Mouse (Mus musculus) stomach, embryonic 14.5 days (tissue): ENCODE data around the gene Kcnk16. TPM values are rescaled to one million over a fixed set of nuclear protein-coding genes. Genes with fewer than 3 reads are reported as not detected.

Experiments used
- ATAC-seq: fragments of 200-750 bp; cut with Nextera tagmentation; 2 replicates; pipeline ENCODE4 v1.8.0; 2017; ENCODE audit warnings: low read depth, moderate TSS enrichment; ENCODE audit not compliant: insufficient number of reproducible peaks, insufficient read depth, low FRiP score
- H3K27ac ChIP-seq: fragments of 300-500 bp; sonication (generic); 2 replicates; pipeline ENCODE4 v1.5.1; 2014; ENCODE audit warnings: mild to moderate bottlenecking, low read length, moderate library complexity, mixed read lengths
- H3K27me3 ChIP-seq: fragments of 300-500 bp; sonication (generic); 2 replicates; pipeline ENCODE4 v1.6.1; 2014; ENCODE audit warnings: low read length, control low read depth, mixed read lengths; ENCODE audit not compliant: control insufficient read depth, insufficient read depth
- H3K36me3 ChIP-seq: fragments of 300-500 bp; sonication (generic); 2 replicates; pipeline ENCODE4 v1.6.1; 2014; ENCODE audit warnings: mild to moderate bottlenecking, control low read depth, low read length, moderate library complexity, mixed read lengths; ENCODE audit not compliant: control insufficient read depth, insufficient read depth
- H3K4me1 ChIP-seq: fragments of 300-500 bp; sonication (generic); 2 replicates; pipeline ENCODE4 v1.6.1; 2014; ENCODE audit warnings: low read length, control low read depth, mixed read lengths; ENCODE audit not compliant: control insufficient read depth, insufficient read depth
- H3K4me2 ChIP-seq: fragments of 300-500 bp; sonication (generic); replicated peaks from 2 replicates; pipeline ENCODE4 v1.6.1; 2014; ENCODE audit warnings: low read depth, low read length, control low read depth
- H3K4me3 ChIP-seq: fragments of 300-500 bp; sonication (generic); 2 replicates; pipeline ENCODE4 v1.5.1; 2014; ENCODE audit warnings: low read depth, low read length, control low read depth
- H3K9ac ChIP-seq: fragments of 300-500 bp; sonication (generic); replicated peaks from 2 replicates; pipeline ENCODE4 v1.6.1; 2014; ENCODE audit warnings: low read depth, mild to moderate bottlenecking, control low read depth, low read length, moderate library complexity, mixed read lengths
- H3K9me3 ChIP-seq: fragments of 300-500 bp; sonication (generic); 2 replicates; pipeline ENCODE4 v1.6.1; 2016; ENCODE audit warnings: low read depth, low read length, control low read depth; ENCODE audit not compliant: control insufficient read depth
- WGBS: fragments of 180-500 bp; shearing (Covaris S2); extraction: QIAGEN DNeasy Blood & Tissue Kit; methylation state at CpG from one replicate; pipeline ENCODE4 v1.1.7; 2014; 5-methylcytosine and 5-hydroxymethylcytosine counted together
- polyA plus RNA-seq: library from polyadenylated mRNA; unstranded; fragments of >200 nt; fragmentation: Nextera tagmentation; extraction: Ambion mirVana; gene quantifications from 2 replicates; pipeline ENCODE4 v1.2.1, GENCODE M21; 2014

Kcnk16 gene
- polyA plus RNA-seq, 1 experiment from 2014 or later, result 4.6 TPM

DNA sequence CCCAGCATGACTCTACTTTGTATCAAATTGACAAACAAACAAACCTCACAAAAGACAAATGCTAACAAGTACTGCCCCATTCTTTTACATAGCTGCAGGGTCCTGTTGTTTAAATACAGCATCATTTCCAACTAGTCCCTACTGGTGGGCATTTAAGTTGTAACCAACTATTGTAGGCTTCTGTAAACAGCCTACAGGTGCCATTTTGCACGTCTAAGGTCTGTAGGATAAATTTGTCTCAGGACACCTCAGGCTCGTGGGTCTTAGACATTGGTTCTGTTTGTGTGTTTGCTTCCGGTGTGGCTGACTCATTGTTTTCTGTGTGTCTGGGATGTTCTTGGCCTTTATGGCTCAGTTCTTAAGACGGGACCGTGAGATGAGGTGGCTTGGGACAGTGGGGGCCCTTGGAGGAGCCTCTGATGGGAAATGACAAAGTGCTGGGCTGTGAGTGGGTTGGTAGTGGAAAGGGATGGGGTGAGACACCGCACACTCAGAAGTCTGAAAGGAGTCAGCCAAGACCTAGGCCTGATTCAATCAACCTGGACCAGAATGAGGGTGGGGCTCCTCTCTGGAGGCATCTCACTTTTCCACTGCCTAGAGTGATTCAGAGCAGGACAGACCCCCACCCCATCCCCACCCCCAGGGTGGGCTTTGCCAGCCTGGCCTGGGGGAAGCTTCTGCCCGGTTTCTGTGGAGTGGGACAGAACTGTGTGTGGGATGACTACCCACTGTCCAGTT, 52.3 kb downstream of the Kcnk16 start:
- Histone ChIP-seq H3K27me3 (no peaks in the 10 kb centered on the region), H3K9ac (no peak overlapping the region), H3K9me3 (no peaks in the 10 kb centered on the region), H3K4me2 (no peak overlapping the region), H3K27ac (no peak overlapping the region), H3K4me3 (no peak overlapping the region), H3K36me3 (no peaks in the 10 kb centered on the region), H3K4me1 (no peaks in the 10 kb centered on the region)
- 77% methylated on average over 7 of the region's 7 CpGs for WGBS
- no peak for ATAC-seq

DNA sequence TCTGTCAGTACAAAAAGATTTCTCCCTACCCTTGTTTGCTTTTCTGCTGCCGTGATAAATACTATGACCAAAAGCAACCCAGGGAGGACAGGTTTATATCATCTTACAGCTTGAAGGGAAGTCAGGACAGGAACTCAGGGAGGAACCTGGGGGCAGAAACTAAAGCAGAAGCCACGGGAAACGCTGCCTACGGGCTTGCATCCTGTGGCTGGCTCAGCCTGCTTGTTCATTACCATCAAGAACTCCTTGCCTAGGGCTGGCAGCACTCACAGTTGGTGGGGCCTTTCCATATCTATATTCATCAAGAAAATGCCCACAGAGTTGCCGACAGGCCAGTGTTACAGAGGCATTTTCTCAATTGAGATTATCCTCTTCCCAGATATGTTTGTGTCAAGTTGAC, 53.2 kb downstream of the Kcnk16 start:
- H3K4me2 ChIP-seq, result no peak overlapping the region
- 44% methylated on average over 5 of the region's 5 CpGs for WGBS

DNA sequence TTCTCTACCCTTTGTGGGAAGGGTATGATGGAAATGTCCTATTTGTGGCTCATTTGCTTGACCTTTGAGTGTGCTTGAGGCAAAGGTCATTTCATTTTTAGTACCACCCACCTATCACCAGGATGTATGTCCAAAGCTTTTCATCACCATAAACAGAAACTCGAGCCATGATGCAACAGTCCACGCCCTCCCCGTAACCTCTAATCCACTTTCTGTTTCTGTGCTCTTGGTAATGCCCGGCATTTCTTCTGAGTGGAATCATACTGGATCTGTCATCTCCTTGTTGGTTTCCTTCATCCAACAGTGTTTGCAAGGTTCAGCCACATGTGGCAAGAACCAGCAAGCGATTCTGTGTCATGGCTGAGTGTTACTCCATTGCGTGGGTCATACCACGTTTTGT, 54.9 kb downstream of the Kcnk16 start:
- no peak overlapping the region for H3K9ac ChIP-seq
- H3K9me3 ChIP-seq, result no peaks in the 10 kb centered on the region
- H3K4me1 ChIP-seq, result no peaks in the 10 kb centered on the region
- no peak overlapping the region for H3K4me2 ChIP-seq
- H3K4me3 ChIP-seq, result no peak overlapping the region
- H3K36me3 ChIP-seq, result no peaks in the 10 kb centered on the region
- ATAC-seq, result no peak
- WGBS, result 76% methylated on average over 7 of the region's 7 CpGs
- no peak overlapping the region for H3K27ac ChIP-seq
- no peaks in the 10 kb centered on the region for H3K27me3 ChIP-seq

More for the DNA sequence above, 53.2 kb downstream of the Kcnk16 start:
- Histone ChIP-seq H3K27ac (no peak overlapping the region), H3K9me3 (no peaks in the 10 kb centered on the region), H3K9ac (no peak overlapping the region), H3K4me3 (no peak overlapping the region), H3K27me3 (no peaks in the 10 kb centered on the region), H3K4me1 (no peaks in the 10 kb centered on the region), H3K36me3 (no peaks in the 10 kb centered on the region)
- no peak for ATAC-seq

DNA sequence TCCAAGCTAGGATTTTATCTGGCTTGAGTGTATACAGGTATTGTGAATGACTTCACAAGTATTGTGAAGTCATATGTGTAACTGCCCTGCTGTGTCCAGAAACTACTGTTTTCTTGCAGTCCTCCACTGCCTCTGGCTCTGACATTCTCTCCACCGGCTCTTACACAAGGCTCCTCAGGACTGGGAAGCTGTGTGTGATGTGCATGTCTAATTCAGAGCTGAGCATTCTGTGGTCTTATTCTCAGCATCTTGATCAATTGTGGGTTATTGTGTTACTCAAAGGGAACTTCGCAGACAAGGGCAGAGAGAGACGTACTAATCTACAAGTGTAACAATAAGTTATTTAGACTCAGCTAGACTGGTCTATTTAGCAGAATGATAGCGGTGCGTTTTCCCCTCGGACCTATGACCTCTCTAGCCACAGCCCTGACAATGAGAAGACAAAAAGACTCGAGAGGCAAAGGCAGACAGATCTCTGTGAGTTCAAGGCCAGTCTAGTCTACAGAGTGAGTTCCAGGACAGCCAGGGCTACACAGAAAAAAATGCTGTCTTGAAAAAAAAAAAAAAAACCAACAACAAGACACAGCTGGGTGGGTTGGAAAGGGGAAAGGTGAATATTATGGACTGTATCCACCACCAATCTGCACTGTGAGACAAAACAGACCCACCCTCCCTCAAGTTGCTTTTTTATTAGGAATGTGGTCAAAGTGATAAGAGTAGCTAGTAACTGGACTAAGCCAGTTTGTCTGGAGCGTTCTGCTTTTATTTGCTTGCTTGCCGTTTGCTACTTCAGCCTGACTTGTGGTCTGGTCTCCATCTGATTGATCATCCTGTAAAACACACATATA, 57.0 kb downstream of the Kcnk16 start:
- no peak for ATAC-seq
- Histone ChIP-seq H3K9ac (no peak overlapping the region), H3K4me1 (no peaks in the 10 kb centered on the region), H3K36me3 (no peaks in the 10 kb centered on the region), H3K4me3 (no peak overlapping the region), H3K9me3 (no peaks in the 10 kb centered on the region), H3K27me3 (no peaks in the 10 kb centered on the region), H3K27ac (no peak overlapping the region), H3K4me2 (no peak overlapping the region)
- 50% methylated on average over 9 of the region's 9 CpGs for WGBS

Other genes with a start within 250 kb of the Kcnk16 start
- gene Saysd1, start 130.7 kb downstream of the Kcnk16 start, polyA plus RNA-seq, result 15.1 and 16.2 TPM in 2 replicates
- 5.5 and 6.7 TPM in 2 replicates for gene Kcnk5, start 87.4 kb downstream of the Kcnk16 start, polyA plus RNA-seq
- 18.7 and 21.1 TPM in 2 replicates for gene Nudt13, start 25.5 kb upstream of the Kcnk16 start, polyA plus RNA-seq
- 53.1 and 54.6 TPM in 2 replicates for gene Ecd, start 78.9 kb upstream of the Kcnk16 start, polyA plus RNA-seq
- gene Fam149b, start 79.0 kb upstream of the Kcnk16 start, polyA plus RNA-seq, result 41.7 and 42.6 TPM in 2 replicates
- 95.9 and 107 TPM in 2 replicates for gene Dnajc9, start 119.7 kb upstream of the Kcnk16 start, polyA plus RNA-seq
- gene Mrps16, start 124.4 kb upstream of the Kcnk16 start, polyA plus RNA-seq, result 90.8 and 102 TPM in 2 replicates
- gene Cfap70, start 183.0 kb upstream of the Kcnk16 start, polyA plus RNA-seq, result 0.10 and 0.27 TPM in 2 replicates
- gene Anxa7, start 210.9 kb upstream of the Kcnk16 start, polyA plus RNA-seq, result 57.4 and 60.2 TPM in 2 replicates
- gene Mss51, start 227.7 kb upstream of the Kcnk16 start, polyA plus RNA-seq, result 1.3 and 1.8 TPM in 2 replicates